Mouse (Mus musculus): ENCODE results near the gene Prdx6.
"Not testable (repeated sequence)": the region's sequence is repeated elsewhere in the genome, so short reads cannot be mapped to it uniquely, and the experiment has no call there.

Gene Prdx6

DNA sequence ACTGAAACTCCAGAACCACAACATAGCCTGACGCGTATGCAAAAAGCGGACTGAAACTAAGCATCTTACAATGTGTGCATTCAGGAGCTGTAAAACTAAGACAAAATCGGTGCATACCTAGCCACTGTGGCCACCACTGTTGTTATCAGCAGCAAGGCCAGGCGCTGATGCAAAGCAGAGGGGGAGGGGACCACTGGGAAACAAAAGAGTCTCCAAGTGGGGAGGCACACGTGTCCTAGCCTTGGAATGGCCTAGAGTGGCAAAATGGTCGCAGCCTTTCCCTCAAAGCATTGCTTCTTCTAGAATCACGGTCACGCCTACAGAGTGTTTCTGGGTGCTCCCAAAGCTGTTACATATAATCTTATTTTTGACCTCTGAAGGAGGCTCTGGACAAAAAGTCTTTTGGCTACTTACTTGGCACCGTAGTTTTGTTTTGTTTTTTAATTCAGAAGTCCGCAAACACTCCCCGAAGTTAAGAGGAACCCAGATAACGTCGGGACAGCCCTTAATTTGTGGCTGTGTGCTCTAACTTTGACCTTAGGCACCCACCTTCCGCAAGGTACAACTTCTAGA lies 902 bp downstream of the Prdx6 start:
- peak; percentile 61 for DNase-seq

DNA sequence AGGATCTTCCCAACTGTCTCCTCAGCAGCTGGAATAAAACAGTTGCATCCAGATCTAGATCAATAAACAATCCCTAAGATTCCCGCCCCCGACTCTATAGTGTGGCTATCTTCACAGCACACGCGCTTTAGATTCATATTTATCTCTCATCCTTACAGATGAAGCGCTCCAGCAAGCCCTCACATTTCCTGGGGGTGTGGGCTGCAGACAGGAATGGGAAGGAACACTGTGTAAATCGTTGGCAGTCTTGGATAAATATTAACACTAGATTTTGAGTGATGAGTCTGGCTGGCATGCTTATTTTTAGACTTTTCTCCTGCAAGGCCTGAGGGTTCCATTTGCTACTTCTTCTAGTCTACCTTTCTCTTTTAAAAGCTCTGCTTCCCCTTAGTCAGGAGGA lies 1.6 kb downstream of the Prdx6 start:
- DNase-seq: peak; percentile 22

DNA sequence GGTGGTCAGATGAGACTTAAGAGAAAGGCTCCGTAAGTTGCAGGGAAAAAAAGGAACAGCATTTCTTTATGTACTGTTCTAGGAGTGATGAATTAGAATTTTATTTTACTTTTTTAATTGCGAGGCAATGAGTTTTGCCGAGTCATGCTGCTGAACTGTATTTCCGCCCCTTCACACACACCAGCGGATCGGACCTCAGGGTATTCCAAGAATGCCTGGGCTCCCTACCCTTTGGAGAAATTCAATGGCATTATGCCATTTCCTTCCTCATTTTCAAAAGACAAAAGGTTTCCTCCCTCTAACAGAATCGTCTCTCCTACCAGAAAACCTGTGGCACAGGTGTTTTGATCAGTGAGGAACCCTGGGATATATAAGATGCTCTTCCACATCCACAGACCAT lies 2.3 kb downstream of the Prdx6 start:
- DNase-seq: no peak

DNA sequence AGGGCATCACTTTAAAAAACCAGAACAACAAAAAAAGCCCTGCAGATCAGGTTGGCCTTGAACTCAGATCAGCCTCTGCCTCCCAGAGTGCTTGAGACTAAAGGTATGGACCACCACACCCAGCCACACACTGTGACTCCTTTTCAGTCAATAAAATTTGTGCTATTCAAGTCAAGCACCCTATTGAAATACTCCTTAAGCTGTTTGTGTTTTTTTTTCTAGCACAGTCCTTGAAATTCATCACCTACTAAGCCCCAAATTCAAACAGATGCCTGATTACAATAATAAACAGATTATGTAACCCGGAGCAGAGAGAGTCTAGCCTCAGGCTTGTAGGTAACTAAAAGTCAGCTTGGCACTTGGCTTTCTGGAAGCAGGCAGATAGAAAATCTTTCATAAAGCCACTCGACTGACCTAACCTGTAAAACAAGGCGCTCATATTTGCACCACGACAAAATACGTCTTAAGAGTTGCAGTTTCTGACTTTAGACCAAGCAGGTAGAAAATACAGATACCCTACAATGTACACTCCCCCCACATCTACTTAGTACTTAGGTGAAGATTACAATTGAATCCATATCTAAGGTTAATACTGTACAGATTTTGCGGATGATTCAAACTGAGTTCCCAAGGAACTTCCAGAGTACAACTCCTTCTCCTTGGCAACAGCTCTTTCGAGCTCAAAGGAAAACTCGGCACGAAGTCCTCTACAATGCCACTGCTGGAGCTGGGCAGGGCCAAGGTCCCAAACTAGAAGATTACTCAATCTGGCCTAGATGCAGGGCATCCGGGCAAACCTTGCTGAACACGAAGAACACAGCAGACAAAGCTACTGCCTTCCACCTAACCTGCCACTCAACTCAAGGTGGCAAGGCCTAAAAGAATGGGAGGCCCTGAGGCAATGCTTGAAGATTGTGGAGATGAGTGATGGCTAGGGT lies 3.1 kb downstream of the Prdx6 start:
- peak; percentile 26 for DNase-seq

DNA sequence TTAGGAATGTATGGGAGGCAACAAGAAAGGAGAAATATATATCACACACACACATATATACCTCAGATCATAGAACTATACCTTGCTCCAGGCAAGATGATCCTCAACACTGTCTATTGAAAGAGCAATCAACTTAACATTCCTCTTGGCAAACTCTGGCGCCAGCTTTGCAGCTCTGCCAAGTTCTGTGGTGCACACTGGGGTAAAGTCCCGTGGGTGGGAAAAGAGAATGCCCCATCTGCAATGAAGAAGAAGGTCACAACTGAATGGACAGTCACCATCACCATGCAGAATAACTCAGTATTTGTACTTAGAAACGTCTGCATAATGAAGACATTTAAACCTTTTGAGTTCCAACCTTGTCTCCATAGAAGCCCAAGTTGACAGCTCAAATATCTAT lies 3.8 kb downstream of the Prdx6 start:
- DNase-seq: no peak

DNA sequence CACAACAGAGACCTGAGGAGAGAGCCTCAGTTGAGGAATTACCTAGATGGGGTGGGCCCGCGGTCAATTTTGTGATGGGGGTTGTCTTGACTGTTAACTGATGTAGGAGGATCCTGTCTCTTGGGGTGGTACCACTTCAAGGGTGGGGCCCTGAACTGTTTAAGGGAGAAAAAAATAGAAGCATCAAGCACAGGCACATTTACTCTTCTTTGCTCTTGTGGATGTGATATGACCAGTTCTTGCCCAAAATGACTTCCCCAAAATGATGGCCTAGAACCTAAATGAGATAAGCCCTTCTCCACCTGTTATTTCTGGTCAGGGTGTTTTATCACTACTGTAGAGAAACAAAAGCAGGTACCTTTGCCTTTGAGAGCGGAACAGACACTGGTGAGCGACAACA lies 13.3 kb downstream of the Prdx6 start:
- DNase-seq: no peak

DNA sequence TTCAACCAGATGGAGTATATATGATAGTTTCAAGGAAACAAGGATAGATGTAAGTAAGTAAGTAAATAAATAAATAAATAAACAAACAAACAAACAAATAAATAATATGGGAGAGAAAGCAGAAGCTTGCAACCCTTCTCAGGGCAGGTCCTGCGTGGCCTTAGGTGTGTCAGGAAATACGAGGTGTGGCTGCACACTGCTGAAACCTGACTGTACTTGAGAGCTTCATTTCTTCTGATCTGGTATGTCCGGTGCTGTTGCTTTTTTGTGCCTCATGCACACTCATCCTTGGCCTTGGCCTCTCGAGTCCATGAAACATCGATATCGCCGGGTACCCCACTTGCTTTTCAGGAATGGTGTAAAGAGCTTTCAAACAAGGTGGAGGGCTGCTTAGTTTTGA lies 13.7 kb downstream of the Prdx6 start:
- DNase-seq: no peak

DNA sequence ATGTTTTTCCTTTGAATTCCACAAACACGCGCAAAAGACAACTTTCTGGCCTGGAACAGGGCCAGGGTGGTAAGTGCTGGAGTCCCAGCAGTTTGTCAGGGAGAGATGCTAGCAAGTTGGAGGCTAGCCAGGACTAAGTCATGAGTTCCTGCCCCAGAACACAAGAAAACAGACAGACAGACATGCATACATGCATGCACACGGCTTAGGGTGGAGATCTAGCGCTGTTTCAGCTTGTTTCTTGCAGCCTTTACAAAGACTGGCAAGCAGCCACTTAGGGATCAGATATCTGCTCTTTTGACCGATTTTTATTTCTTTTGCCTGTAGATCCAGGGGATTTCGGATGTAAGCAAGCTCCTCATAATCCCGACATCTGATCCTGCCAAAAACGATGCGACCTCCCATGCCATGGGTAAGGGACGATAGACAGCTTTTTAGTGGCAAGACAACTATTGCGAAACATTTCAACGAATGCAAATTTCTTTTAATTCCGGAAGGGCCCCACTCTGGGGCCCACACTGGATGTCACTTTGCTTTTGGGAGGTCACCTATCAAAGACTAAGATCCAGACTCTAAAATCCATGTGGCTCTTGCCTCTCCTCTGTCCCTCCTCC lies 17.7 kb downstream of the Prdx6 start:
- DNase-seq: peak; percentile 53

DNA sequence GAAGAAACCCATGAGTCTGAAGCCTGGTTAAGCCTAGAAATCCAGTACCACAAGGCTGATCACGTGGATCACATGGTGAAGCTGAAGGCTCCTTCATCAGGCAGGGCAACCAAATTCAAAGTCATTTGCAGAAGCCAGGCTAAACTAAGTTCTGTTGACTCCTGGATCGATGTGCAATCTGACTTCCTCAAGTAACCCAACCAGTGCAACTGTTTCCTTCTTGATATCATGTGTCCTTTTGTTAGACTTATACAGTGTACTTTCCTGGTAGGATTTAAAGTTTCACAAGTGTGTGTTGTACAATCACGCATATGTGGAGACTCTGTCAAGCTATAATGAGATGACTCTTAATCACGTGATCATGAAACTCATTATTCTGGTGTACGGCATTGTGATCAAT lies 18.8 kb downstream of the Prdx6 start:
- DNase-seq: no peak

DNA sequence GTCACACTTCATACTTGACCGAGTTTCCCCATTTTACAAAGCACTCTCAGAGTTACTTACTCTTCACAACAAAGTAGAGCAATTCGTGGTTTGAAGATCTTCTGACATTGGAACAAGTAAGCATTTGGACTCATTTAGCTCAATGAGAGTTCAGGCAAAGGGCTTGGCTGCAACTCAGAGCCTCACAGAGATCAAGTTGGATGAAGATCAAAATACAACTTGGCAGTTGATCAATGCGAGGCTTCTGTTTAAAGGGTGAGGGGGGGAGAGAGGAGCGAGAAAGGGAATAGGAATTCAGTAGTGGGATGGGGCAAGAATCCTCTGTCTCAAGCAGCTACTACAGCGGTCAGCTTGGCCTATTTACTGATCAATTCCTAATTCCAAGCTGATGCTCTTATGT lies 26.2 kb downstream of the Prdx6 start:
- DNase-seq: peak; percentile 34

DNA sequence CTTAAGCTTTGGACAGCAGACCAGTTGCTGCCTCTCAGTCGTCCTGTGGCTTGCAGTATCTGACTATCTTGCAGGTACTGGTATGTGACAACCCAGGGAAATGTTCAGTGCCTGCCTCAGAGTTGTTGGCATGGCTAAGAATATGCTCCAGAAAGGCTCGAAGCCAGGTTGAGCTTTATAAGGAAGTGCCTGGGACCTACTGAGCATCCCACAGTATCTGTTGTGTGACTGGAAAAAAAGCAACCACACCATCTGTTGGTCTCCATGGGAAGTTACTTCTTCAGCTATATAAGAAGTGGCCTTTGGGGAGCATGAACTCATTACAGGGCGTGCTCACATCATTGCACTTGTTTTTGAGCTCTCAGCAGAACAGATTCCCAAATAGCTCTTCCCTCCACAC lies 31.2 kb downstream of the Prdx6 start:
- no peak for DNase-seq

DNA sequence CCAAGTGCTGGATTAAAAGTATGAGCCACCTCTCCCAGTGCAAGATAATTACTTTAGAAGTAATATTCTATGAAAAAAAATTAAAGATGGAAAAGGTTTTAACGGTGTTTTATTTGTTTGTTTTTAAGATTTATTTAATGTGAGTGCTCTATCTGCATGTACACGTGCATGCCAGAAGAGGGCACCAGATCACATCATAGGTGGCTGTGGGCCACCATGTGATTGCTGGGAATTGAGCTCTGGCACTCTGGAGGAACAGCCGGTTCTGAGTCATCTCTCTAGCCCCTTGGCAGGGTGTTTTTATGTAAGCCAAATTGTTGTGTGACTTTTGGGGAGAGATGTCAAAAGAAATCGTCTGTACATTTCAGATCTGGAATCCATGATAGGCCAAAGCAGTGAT lies 36.6 kb downstream of the Prdx6 start:
- no peak for DNase-seq

DNA sequence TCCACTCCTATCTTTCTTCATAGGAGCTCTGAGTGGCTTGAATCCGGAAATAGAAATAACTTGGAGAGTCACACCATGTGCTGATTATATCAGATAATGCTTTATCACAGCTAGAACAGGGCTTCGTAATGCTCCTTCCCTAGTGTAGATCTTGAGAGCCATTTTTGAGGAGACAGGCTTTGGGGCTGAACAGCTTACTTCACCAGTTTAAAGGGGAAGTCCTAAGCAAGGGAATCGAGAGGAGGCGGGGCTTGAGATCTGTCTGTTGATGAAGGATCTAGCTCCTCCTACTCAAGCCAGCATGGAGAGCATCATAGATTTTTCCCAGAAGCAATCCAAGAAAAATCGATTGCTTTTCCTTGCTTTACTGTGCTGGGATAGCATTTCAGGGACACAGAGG lies 51.2 kb downstream of the Prdx6 start:
- DNase-seq: no peak

DNA sequence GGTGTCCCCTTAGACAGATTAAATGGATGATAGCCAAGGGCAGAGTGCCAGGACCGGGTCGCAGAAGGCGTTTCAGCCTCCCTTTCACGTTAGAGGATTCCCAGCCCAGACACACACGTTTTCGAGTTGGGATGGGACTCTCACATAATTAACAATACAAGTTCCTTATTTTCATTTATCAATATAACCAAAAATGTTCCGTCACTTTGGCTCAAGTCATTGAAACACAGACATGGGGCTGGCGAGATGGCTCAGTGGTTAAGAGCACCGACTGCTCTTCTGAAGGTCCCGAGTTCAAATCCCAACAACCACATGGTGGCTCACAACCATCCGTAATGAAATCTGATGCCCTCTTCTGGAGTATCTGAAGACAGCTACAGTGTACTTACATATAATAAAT lies 54.7 kb downstream of the Prdx6 start:
- DNase-seq: not testable (repeated sequence)

DNA sequence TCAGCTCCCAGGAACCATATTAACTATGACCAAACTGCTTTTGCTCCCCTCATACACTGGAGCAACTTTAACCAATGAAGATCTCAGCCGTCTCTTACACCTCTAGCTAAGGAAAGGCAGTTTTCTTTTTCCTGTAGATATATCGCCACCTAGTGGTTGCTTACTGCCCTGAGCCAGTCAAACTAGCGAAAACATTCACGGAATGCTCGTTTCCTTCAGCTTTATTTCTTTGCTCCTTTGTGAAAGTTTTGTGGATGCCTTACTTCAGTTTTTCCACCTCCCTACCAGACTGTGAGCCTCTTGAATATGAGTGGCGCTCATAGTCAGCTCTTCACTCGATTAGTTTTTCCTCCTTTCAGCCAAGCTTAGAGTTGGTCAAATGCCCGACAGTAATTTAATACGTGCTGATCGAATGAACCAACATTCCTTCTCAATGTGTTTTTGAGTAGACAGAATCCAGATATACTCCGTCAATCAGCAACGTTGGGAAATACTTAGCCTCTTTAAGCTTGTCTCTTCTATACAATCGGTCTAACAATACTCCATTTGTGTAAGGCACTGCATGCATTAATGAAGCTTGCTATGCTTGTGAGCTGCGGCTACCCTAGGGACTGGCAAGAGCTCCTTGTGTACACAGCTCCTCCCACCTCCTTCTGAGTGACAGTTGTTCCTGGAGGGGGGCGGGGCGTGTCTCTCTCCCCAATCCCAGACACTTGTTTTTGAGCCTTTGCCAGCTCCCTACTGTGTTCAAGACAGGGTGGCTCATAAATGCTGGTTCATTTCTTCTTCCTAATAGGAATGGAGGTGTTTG lies 55.3 kb downstream of the Prdx6 start:
- peak; percentile 88 for DNase-seq

DNA sequence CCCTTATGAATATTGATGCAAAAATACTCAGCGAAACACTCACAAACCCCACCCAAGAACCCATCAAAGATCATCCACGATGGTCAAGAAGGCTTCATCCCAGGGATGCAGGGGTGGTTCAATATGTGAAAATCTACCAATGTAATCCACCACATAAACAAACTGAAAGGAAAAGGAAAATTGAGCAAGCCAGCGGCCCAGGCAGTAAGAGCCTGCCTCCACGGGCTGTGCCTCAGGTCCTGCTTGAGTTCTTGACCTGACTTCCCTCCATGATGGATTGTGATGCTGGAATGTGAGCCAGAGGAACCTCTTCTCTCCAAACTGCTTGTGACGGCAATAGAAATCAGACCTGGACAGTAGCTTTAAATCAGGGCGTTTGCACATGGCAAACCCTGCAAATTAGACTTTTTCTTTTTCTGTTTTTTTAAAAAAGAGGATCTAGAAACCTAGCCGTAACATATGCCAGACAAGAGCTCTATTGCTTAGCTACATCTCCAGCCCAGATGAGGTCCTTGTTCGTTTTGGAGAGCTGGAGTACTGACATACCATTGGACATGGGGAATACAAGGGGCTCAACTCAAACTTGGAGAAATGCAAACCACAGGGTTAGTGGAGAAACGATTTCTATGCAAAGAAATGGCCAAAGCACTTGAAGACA lies 60.6 kb downstream of the Prdx6 start:
- DNase-seq: no peak

Measured in kidney, postnatal 10 days (tissue).